Mouse (Mus musculus) embryonic fibroblast, embryonic 13.5 days (primary cell): ENCODE data around the gene Arid1b. TPM values are rescaled to one million over a fixed set of nuclear protein-coding genes. Genes with fewer than 3 reads are reported as not detected.
"Not testable (repeated sequence)": the region's sequence is repeated elsewhere in the genome, so short reads cannot be mapped to it uniquely, and the experiment has no call there.

ENCODE experiments used
- H3K27ac ChIP-seq: 2 replicates; pipeline ENCODE4 v1.5.1; 2012; ENCODE audit warnings: low read length, control low read depth, inconsistent platforms; ENCODE audit not compliant: insufficient read depth
- H3K4me1 ChIP-seq: 2 replicates; pipeline ENCODE4 v1.6.1; 2011; ENCODE audit warnings: low read length; ENCODE audit not compliant: control insufficient read depth, insufficient read depth
- H3K4me3 ChIP-seq: 2 replicates; pipeline ENCODE4 v1.5.1; 2011; ENCODE audit warnings: mild to moderate bottlenecking, control low read depth, low read length; ENCODE audit not compliant: insufficient read depth
- CTCF ChIP-seq: IDR thresholded peaks from 2 replicates; pipeline ENCODE4 v1.5.1; 2011; ENCODE audit warnings: mild to moderate bottlenecking, control low read depth, low read length, moderate library complexity, borderline replicate concordance; ENCODE audit not compliant: insufficient read depth
- POLR2A ChIP-seq: IDR thresholded peaks from 2 replicates; pipeline ENCODE4 v1.6.1; 2011; ENCODE audit warnings: low read depth, mild to moderate bottlenecking, control low read depth, low read length, moderate library complexity
- polyA plus RNA-seq: library from polyadenylated mRNA; stranded (reverse); fragments of >200 nt; gene quantifications from 2 replicates; pipeline ENCODE4 v1.2.4, GENCODE M21; 2011; ENCODE audit warnings: low read depth; ENCODE audit not compliant: missing spikeins, insufficient read length

Gene Arid1b
- polyA plus RNA-seq, 1 experiment, result 21.7 TPM

DNA sequence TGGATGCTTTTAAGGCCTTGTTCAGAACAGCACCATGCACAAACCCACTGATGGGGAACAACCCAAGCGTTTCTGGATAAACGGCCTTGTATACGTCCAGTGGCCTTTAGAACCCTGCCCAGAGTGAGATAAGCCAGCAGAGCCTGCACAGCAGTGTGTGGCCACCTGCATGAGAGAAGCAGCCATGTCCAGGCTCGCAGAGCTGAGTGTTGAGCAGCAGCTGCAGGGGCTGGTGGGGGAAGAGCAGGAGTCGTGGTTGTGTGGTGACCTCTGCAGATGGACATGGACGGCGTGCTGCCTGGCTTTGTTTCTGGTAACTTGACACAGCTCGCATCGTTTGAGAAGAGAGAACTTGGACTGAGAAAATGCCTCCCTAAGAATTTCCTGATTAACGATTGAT lies 97.8 kb downstream of the Arid1b start:
- H3K4me3 ChIP-seq, result no peak overlapping the region
- TF ChIP-seq POLR2A (no peak), CTCF (no peak)
- no peaks in the 10 kb centered on the region for H3K4me1 ChIP-seq
- no peak overlapping the region for H3K27ac ChIP-seq

DNA sequence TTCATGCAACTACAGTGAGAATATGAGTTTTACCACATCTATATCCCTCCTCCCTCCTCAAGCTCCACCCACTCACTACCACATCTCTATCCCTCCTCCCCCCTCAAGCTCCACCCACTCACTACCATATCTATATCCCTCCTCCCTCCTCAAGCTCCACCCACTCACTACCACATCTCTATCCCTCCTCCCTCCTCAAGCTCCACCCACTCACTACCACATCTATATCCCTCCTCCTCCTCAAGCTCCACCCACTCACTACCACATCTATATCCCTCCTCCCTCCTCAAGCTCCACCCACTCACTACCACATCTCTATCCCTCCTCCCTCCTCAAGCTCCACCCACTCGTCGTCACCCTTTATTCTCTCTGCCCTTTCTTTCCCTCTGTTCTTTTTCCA lies 99.2 kb downstream of the Arid1b start:
- H3K4me1 ChIP-seq, H3K27ac ChIP-seq, H3K4me3 ChIP-seq: not testable (repeated sequence)

DNA sequence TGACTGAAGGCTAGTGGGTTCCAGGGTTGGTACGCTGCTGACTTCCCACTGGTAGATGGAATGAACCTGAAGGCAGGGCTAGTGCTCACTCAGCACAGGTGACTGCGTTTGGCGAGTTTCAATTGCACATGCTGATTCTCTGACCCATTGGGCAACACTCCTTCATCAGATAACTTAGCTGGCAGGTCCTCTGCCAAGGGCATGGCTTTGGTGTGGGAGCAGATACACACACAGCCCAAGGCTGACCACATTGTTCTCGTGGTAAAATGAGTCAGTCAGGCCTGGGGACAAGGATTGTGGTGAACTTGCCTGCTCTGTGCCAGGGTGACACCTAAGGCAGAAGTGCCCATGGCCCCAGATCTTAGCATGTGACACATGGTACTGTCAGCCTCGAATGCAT lies 100.5 kb downstream of the Arid1b start:
- Histone ChIP-seq H3K4me3 (no peak overlapping the region), H3K27ac (no peak overlapping the region), H3K4me1 (no peaks in the 10 kb centered on the region)
- TF ChIP-seq POLR2A (no peak), CTCF (no peak)

DNA sequence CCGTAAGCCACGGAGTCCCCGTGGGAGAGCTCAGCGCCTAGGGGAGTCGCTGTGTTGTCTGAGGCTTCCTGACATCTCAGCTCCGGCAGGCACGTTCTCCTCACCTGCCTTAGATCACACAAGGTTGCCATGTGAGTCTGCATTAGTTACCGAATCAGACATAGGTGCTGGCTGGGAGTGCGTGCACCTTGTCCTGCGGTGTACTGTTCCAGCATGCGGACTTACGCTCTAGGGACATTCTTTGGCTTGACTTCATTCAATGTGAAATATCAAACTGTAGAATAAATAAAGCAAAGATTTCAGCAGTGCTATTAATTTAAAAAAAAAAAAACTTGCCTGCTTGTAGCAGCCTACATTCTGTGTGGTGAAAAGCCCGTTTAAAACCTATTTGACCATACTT lies 101.6 kb downstream of the Arid1b start:
- Histone ChIP-seq H3K27ac (no peak overlapping the region), H3K4me1 (no peaks in the 10 kb centered on the region), H3K4me3 (no peak overlapping the region)
- no peak for TF ChIP-seq POLR2A
- TF ChIP-seq CTCF, result no peak

DNA sequence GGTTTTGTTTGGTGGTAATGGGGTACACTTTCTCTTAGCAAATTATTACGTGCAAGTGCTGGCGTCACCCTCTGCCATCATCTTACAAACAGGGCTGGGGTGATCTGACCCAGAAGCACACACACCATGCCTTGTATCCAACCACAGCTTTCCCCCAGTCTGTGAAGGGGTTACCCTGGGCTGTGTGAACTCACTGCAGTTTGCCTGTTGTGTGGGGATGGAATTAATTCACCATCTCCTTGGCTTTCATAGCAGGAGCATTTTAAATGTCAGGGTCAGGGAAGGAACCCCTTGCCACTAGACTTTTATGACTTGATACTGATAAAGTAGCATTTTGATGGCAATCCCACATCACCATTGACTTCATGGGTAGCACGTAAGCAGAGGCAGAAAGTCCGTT lies 102.9 kb downstream of the Arid1b start:
- Histone ChIP-seq H3K27ac (no peak overlapping the region), H3K4me3 (no peak overlapping the region), H3K4me1 (no peaks in the 10 kb centered on the region)
- TF ChIP-seq POLR2A (no peak), CTCF (no peak)

DNA sequence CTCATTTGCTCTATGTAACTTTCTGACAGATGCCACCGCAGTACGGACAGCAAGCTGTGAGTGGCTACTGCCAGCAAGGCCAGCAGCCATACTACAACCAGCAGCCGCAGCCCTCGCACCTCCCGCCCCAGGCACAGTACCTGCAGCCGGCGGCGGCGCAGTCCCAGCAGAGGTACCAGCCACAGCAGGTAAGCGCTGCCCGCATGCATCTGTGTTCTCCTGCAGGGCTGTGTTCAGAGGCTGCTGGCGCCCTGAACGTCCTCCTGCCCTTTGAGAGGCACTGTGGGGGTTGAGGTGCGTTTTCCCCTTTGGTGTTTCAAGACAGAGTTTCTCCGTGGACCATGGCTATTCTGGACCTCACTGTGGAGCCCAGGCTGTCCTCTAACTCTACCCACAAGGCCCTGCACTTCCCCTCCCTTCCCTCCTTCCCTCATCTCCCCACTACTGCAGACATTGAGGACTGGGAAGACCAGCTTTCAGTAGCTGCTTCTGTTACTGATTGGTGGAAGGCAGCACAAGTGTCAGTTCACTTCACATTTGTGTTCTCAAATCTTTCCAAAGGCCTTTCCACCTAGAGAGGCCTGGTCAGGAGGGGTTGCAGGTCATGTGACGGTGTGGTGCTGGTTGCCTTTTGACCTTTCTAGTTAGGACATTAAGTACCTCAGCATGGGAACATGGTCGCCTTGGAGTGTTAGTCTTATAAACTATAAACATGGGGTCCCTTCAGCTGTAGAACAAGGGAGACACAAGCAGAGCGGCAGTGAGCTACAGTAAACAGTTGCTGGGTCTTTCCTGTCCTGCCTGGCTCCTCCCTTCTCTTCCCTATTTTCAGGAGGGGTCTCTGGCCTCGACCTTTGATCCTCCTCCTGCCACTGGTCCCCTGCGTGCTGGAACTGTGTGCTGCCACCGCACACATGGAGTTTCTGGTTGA lies 103.7 kb downstream of the Arid1b start:
- no peak overlapping the region for H3K27ac ChIP-seq
- TF ChIP-seq POLR2A (no peak), CTCF (no peak)
- no peak overlapping the region for H3K4me3 ChIP-seq
- H3K4me1 ChIP-seq, result no peaks in the 10 kb centered on the region

DNA sequence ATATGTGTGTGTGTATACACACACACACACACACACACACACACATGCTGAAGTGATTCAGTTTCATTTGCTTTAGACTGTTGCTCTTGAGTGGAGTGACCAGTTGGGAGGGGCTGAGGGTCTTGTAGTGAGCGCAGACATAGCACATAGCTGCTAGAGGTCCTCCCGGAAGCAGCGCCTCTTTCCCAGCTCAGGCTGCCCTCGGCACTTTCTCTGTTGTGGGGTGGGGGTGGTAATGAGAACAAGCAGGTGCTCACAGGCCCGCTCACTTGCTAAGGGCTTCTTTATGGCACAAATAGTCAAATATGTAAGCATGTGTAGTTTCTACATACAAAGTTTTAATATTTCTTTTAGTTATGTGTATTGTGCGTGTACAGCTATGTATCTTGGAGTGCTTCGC lies 104.6 kb downstream of the Arid1b start:
- H3K4me1 ChIP-seq, result no peaks in the 10 kb centered on the region
- TF ChIP-seq POLR2A, result no peak
- no peak for TF ChIP-seq CTCF
- H3K4me3 ChIP-seq, result no peak overlapping the region
- H3K27ac ChIP-seq, result no peak overlapping the region

DNA sequence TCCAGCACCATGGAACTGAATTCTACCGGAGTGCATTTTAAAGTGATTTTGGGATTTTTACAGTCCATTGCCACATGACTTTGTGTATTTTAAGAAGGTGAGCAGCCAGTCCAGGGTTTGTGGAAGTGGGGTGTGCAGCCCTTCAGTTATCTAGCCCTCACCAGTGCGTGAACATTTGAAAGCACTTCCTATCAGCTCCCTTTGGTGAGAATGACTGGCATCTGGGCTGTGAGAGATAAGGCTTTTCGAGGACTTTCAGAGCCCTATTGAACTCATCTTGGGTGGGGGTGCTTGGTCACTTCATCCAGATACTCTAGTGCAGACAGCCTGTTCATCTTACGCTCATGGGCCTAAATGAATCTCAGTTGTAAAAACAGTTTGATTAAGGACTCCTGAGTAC lies 105.1 kb downstream of the Arid1b start:
- no peak overlapping the region for H3K4me3 ChIP-seq
- no peak overlapping the region for H3K27ac ChIP-seq
- no peaks in the 10 kb centered on the region for H3K4me1 ChIP-seq
- TF ChIP-seq POLR2A, result no peak
- no peak for TF ChIP-seq CTCF

DNA sequence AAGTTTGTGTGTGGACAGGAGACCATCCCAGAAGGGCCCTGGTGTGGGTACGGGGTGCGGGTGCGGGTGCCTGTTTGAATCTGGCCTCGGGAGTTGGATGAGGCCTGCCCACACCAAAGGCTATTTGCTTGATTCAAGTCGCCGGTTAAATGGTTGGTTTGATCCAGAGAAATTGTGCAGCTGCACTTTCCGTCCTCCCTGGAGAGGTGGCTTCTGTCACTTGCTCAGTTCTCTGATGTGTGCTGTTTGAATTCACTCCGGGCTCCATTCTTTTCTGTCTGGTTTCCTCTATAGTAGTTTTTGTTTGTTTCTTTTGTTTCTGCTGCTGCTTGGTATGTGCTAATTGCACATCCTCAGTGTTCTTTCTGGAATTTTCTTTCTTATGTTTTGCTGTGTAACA lies 107.0 kb downstream of the Arid1b start:
- TF ChIP-seq CTCF (no peak), POLR2A (no peak)
- no peak overlapping the region for H3K27ac ChIP-seq
- H3K4me1 ChIP-seq, result no peaks in the 10 kb centered on the region
- no peak overlapping the region for H3K4me3 ChIP-seq

DNA sequence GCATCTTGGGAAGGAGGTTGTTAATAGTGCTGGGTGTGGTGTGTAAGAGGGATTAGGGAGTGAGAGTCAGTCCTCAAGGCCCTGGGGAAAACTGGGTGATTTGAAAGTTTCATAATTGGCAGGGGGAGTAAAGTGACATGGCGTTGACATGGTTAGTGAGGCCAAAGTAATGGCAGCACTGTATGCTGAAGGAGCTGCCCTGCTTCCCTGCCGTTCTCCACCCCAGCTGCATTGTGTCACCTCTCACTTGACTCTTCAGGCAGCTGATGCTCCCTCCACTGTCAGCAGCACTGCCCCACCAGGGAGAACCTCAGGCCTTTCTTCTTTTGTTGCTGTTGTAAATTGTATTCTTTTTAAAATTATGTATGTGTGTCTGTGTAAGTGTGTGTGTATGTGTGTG lies 107.8 kb downstream of the Arid1b start:
- no peaks in the 10 kb centered on the region for H3K4me1 ChIP-seq
- TF ChIP-seq CTCF, result no peak
- TF ChIP-seq POLR2A, result no peak
- H3K4me3 ChIP-seq, result no peak overlapping the region
- H3K27ac ChIP-seq, result no peak overlapping the region
